Mouse (Mus musculus): Measurements from ENCODE around the gene Lrpap1. TPM values are rescaled to one million over a fixed set of nuclear protein-coding genes. Genes with fewer than 3 reads are reported as not detected.

Lrpap1 gene
- 39.3 to 43.8 TPM (median 41.0 TPM) in 4 replicates for total RNA-seq (2023)

GRCm38 (mm10) chr5:35104960-35105921 is at the start of gene Lrpap1:
Lrpap1 (minus strand) TSS chr5:35105766.

GRCm38 (mm10) chr5:35056604-35057432 is 48.7 kb downstream of the Lrpap1 start, which contains the start of gene Dok7:
Dok7 (plus strand) TSS chr5:35056766.

Other genes starting within 250 kb of the Lrpap1 start
- gene Msantd1, start 197.8 kb downstream of the Lrpap1 start, total RNA-seq (2023), result 2.3 to 4.9 TPM (median 3.0 TPM) in 4 replicates
- gene Rgs12, start 156.3 kb downstream of the Lrpap1 start, total RNA-seq (2023), result 2.2 to 4.3 TPM (median 3.4 TPM) in 4 replicates
- gene Hgfac, start 64.3 kb downstream of the Lrpap1 start, total RNA-seq (2023), result 1.4 to 1.8 TPM in 2 of 4 replicates, not detected in the others
- not detected in 4 replicates for gene Dok7, start 49.0 kb downstream of the Lrpap1 start, total RNA-seq (2023)
- gene Adra2c, start 172.6 kb upstream of the Lrpap1 start, total RNA-seq (2023), result not detected in 4 replicates